Mouse (Mus musculus) kidney, postnatal 36 days (tissue): ENCODE results near the gene Mea1.

Experiments used
- DNase-seq, 2 experiments: peaks; one replicate each; pipeline ENCODE4 v3.0.0; 2021 to 2022; ENCODE audit warnings: mixed read lengths in 2 of 2

The Mea1 gene

GRCm38 (mm10) chr17:46706375-46707089, 27.9 kb downstream of the Mea1 start:
- DNase-seq, result no peak

- DNase-seq, result peak; percentile 96 to 98
Observed at GRCm38 (mm10) chr17:46710959-46711597, 32.5 kb downstream of the Mea1 start, which contains the start of gene Pex6. TSS of gene Pex6 (plus strand) at chr17:46711463.

- DNase-seq, result peak; percentile 55 to 81
Observed at GRCm38 (mm10) chr17:46711612-46712271, 33.1 kb downstream of the Mea1 start.

GRCm38 (mm10) chr17:46712442-46712841, 33.8 kb downstream of the Mea1 start:
- no peak for DNase-seq

GRCm38 (mm10) chr17:46713849-46714248, 35.3 kb downstream of the Mea1 start:
- DNase-seq, result no peak

GRCm38 (mm10) chr17:46714756-46715481, 36.3 kb downstream of the Mea1 start:
- peak; percentile 38 to 42 for DNase-seq

- no peak for DNase-seq
Observed at GRCm38 (mm10) chr17:46721077-46721476, 42.5 kb downstream of the Mea1 start.

GRCm38 (mm10) chr17:46724477-46725084, 46.0 kb downstream of the Mea1 start:
- no peak for DNase-seq

GRCm38 (mm10) chr17:46725273-46725672, 46.7 kb downstream of the Mea1 start:
- peak in 1 of 2 experiments; percentile 36 for DNase-seq

- DNase-seq, result no peak
Observed at GRCm38 (mm10) chr17:46725731-46726645, 47.4 kb downstream of the Mea1 start.

GRCm38 (mm10) chr17:46727271-46727670, 48.7 kb downstream of the Mea1 start:
- no peak for DNase-seq

- DNase-seq, result peak; percentile 56 to 79
Observed at GRCm38 (mm10) chr17:46728021-46728420, 49.4 kb downstream of the Mea1 start.

GRCm38 (mm10) chr17:46728496-46728895, 49.9 kb downstream of the Mea1 start:
- no peak for DNase-seq

- peak; percentile 92 to 93 for DNase-seq
Observed at GRCm38 (mm10) chr17:46728904-46729318, 50.3 kb downstream of the Mea1 start, which contains the start of gene Gnmt. TSS of gene Gnmt (minus strand) at chr17:46729168.
